9 mouse cellular contexts compared by ENCODE assay signal in genomic region chr16:21815669-21816010, GRCm38 (mm10). TPM values are rescaled to one million over a fixed set of nuclear protein-coding genes. Genes with fewer than 3 reads are reported as not detected.
DNase-seq lines count a peak whose midpoint lies in the region; ATAC-seq and TF ChIP-seq lines count a peak whose summit lies in the region.
"Had no signal": no experiment of that assay in that cellular context is flagged by ENCODE, and none has a peak within 500 bp of the region (broad histone marks: within the 10 kb centered on the region; RNA-seq: fewer than 3 reads in every experiment).

No protein-coding gene starts in this region.

- no peak overlapping the region for H3K4me3 ChIP-seq in forebrain, embryonic 12.5 days (replicated peaks)
- no peak overlapping the region for H3K4me3 ChIP-seq in forebrain, embryonic 13.5 days
- no peak overlapping the region for H3K4me3 ChIP-seq in midbrain, embryonic 11.5 days (ENCODE audit: low read depth, low read length)
- H3K4me3 ChIP-seq in midbrain, embryonic 16.5 days (ENCODE audit: low read depth, low read length): no peak overlapping the region
- no peak overlapping the region for H3K4me3 ChIP-seq in hindbrain, embryonic 16.5 days (ENCODE audit: low read length)
- H3K4me3 ChIP-seq in lung, postnatal 0 days (ENCODE audit: low read depth, low read length): no peak overlapping the region
- H3K4me3 ChIP-seq: liver, embryonic 12.5 days had no signal

- 0 out of 2 replicates have a peak, but pooled peaks cover 10% of the 10 kb centered on the region for H3K36me3 ChIP-seq in forebrain, embryonic 12.5 days (replicated peaks)
- H3K36me3 ChIP-seq in forebrain, embryonic 13.5 days (ENCODE audit: poor library complexity, severe bottlenecking): peaks cover 4% of the 10 kb centered on the region
- H3K36me3 ChIP-seq in midbrain, embryonic 11.5 days (ENCODE audit: control insufficient read depth, insufficient read depth, low read length): 0 out of 2 replicates have a peak, but pooled peaks cover 3% of the 10 kb centered on the region
- 0 out of 2 replicates have a peak, but pooled peaks cover 2% of the 10 kb centered on the region for H3K36me3 ChIP-seq in midbrain, embryonic 16.5 days (ENCODE audit: control insufficient read depth, insufficient read depth, low read length)
- no peaks in the 10 kb centered on the region for H3K36me3 ChIP-seq in hindbrain, embryonic 16.5 days (ENCODE audit: control insufficient read depth, insufficient read depth, low read length)
- no peaks in the 10 kb centered on the region for H3K36me3 ChIP-seq in lung, postnatal 0 days (ENCODE audit: insufficient read depth, low read length)
- H3K36me3 ChIP-seq: liver, embryonic 12.5 days had no signal

- no peak for DNase-seq in midbrain, embryonic 11.5 days (ENCODE audit: low spot score, missing footprints)
- peak; percentile 75 for DNase-seq in retina, embryonic 14.5 days (ENCODE audit: low spot score)
- DNase-seq in adrenal gland, adult (ENCODE audit: inconsistent age in 2 of 2, low spot score in 1 of 2): no peak
- DNase-seq in lung, postnatal 0 days (ENCODE audit: low spot score): no peak

- H3K9me3 ChIP-seq in forebrain, embryonic 12.5 days: no peaks in the 10 kb centered on the region
- H3K9me3 ChIP-seq in forebrain, embryonic 13.5 days (replicated peaks): no peaks in the 10 kb centered on the region
- H3K9me3 ChIP-seq in midbrain, embryonic 11.5 days (ENCODE audit: control insufficient read depth, low read length): no peaks in the 10 kb centered on the region
- H3K9me3 ChIP-seq in midbrain, embryonic 16.5 days (replicated peaks; ENCODE audit: control insufficient read depth, low read length, poor library complexity, severe bottlenecking): no peaks in the 10 kb centered on the region
- H3K9me3 ChIP-seq in hindbrain, embryonic 16.5 days (ENCODE audit: control insufficient read depth, low read length): no peaks in the 10 kb centered on the region
- H3K9me3 ChIP-seq in lung, postnatal 0 days (ENCODE audit: low read length): no peaks in the 10 kb centered on the region
- H3K9me3 ChIP-seq: liver, embryonic 12.5 days had no signal

- TF ChIP-seq CTCF in lung, postnatal 0 days (IDR thresholded peaks at IDR 0.05): no peak

- no peak for ATAC-seq in forebrain, embryonic 12.5 days (ENCODE audit: low FRiP score)
- no peak for ATAC-seq in forebrain, embryonic 13.5 days
- 0 out of 2 replicates have a peak, but pooled peaks have one; percentile 9 for ATAC-seq in midbrain, embryonic 11.5 days (ENCODE audit: low FRiP score)
- no peak for ATAC-seq in midbrain, embryonic 16.5 days
- peak; percentile 64 for ATAC-seq in hindbrain, embryonic 16.5 days
- no peak for ATAC-seq in lung, postnatal 0 days
- ATAC-seq: liver, embryonic 12.5 days had no signal

- H3K9ac ChIP-seq in forebrain, embryonic 12.5 days: no peak overlapping the region
- H3K9ac ChIP-seq in forebrain, embryonic 13.5 days: no peak overlapping the region
- no peak overlapping the region for H3K9ac ChIP-seq in midbrain, embryonic 11.5 days (ENCODE audit: low read length)
- no peak overlapping the region for H3K9ac ChIP-seq in midbrain, embryonic 16.5 days (ENCODE audit: low read depth, low read length)
- H3K9ac ChIP-seq in hindbrain, embryonic 16.5 days (ENCODE audit: low read depth, low read length): no peak overlapping the region
- no peak overlapping the region for H3K9ac ChIP-seq in lung, postnatal 0 days (replicated peaks; ENCODE audit: low read depth)
- H3K9ac ChIP-seq: liver, embryonic 12.5 days had no signal

- H3K4me2 ChIP-seq in forebrain, embryonic 12.5 days: no peak overlapping the region
- no peak overlapping the region for H3K4me2 ChIP-seq in forebrain, embryonic 13.5 days
- no peak overlapping the region for H3K4me2 ChIP-seq in midbrain, embryonic 11.5 days
- H3K4me2 ChIP-seq in midbrain, embryonic 16.5 days (ENCODE audit: low read length): no peak overlapping the region
- peak overlapping the region; percentile 4 for H3K4me2 ChIP-seq in hindbrain, embryonic 16.5 days (ENCODE audit: low read length)
- H3K4me2 ChIP-seq in lung, postnatal 0 days (replicated peaks; ENCODE audit: low read depth, low read length): no peak overlapping the region
- H3K4me2 ChIP-seq: liver, embryonic 12.5 days had no signal

- no peaks in the 10 kb centered on the region for H3K27me3 ChIP-seq in forebrain, embryonic 12.5 days
- no peaks in the 10 kb centered on the region for H3K27me3 ChIP-seq in forebrain, embryonic 13.5 days
- H3K27me3 ChIP-seq in midbrain, embryonic 11.5 days (ENCODE audit: control insufficient read depth, insufficient read depth, low read length): no peaks in the 10 kb centered on the region
- no peaks in the 10 kb centered on the region for H3K27me3 ChIP-seq in midbrain, embryonic 16.5 days (ENCODE audit: control insufficient read depth, insufficient read depth, low read depth, low read length)
- H3K27me3 ChIP-seq in hindbrain, embryonic 16.5 days (replicated peaks; ENCODE audit: control insufficient read depth, insufficient read depth, low read length): no peaks in the 10 kb centered on the region
- no peaks in the 10 kb centered on the region for H3K27me3 ChIP-seq in lung, postnatal 0 days (replicated peaks; ENCODE audit: insufficient read depth, low read length)
- H3K27me3 ChIP-seq: liver, embryonic 12.5 days had no signal

- TF ChIP-seq EP300 in lung, postnatal 0 days (IDR thresholded peaks at IDR 0.05): no peak

- H3K4me1 ChIP-seq in forebrain, embryonic 12.5 days: no peaks in the 10 kb centered on the region; the same call in 1 of the 2 replicates
- no peaks in the 10 kb centered on the region for H3K4me1 ChIP-seq in forebrain, embryonic 13.5 days
- no peaks in the 10 kb centered on the region for H3K4me1 ChIP-seq in midbrain, embryonic 11.5 days (ENCODE audit: control insufficient read depth, insufficient read depth, low read length)
- H3K4me1 ChIP-seq in midbrain, embryonic 16.5 days (ENCODE audit: control insufficient read depth, insufficient read depth, low read length): no peaks in the 10 kb centered on the region
- H3K4me1 ChIP-seq in hindbrain, embryonic 16.5 days (ENCODE audit: control insufficient read depth, insufficient read depth, low read depth, low read length): no peaks in the 10 kb centered on the region
- no peaks in the 10 kb centered on the region for H3K4me1 ChIP-seq in lung, postnatal 0 days (ENCODE audit: insufficient read depth, low read depth, low read length)

- WGBS in forebrain, embryonic 12.5 days: 59% methylated on average over 7 of the region's 7 CpGs
- WGBS in forebrain, embryonic 13.5 days: 48% methylated on average over 7 of the region's 7 CpGs
- 63% methylated on average over 7 of the region's 7 CpGs for WGBS in midbrain, embryonic 11.5 days
- WGBS in midbrain, embryonic 16.5 days: 60% methylated on average over 7 of the region's 7 CpGs
- 34% methylated on average over 7 of the region's 7 CpGs for WGBS in hindbrain, embryonic 16.5 days
- WGBS in lung, postnatal 0 days: 66% methylated on average over 7 of the region's 7 CpGs

- peak overlapping the region; percentile 53; the same call in 1 of the 2 replicates for H3K27ac ChIP-seq in forebrain, embryonic 12.5 days
- H3K27ac ChIP-seq in forebrain, embryonic 13.5 days: no peak overlapping the region; the same call in 1 of the 2 replicates
- H3K27ac ChIP-seq in midbrain, embryonic 11.5 days (ENCODE audit: low read depth, low read length): no peak overlapping the region
- H3K27ac ChIP-seq in midbrain, embryonic 16.5 days (ENCODE audit: low read length): no peak overlapping the region
- 0 out of 2 replicates have a peak overlapping the region, but pooled peaks have one; percentile 2 for H3K27ac ChIP-seq in hindbrain, embryonic 16.5 days (ENCODE audit: low read depth, low read length)
- H3K27ac ChIP-seq in lung, postnatal 0 days (ENCODE audit: low read length): no peak overlapping the region
- H3K27ac ChIP-seq: liver, embryonic 12.5 days had no signal

RNA-seq across cellular contexts. Expression of gene Map3k13, which starts 21.5 kb away (rescaled TPM):
- 4.8 and 6.1 TPM in 2 replicates for polyA plus RNA-seq in forebrain, embryonic 12.5 days (2016; fragmentation: Nextera tagmentation; extraction: Ambion mirVana)
- polyA plus RNA-seq in forebrain, embryonic 13.5 days (2015; fragmentation: Nextera tagmentation; extraction: Ambion mirVana): 4.3 and 4.5 TPM in 2 replicates
- 5.1 and 7.0 TPM in 2 replicates for polyA plus RNA-seq in midbrain, embryonic 11.5 days (2014; fragmentation: Nextera tagmentation; extraction: Ambion mirVana)
- polyA plus RNA-seq in midbrain, embryonic 16.5 days (2015; fragmentation: Nextera tagmentation; extraction: Ambion mirVana): 6.4 TPM in 2 replicates
- 5.1 and 6.2 TPM in 2 replicates for polyA plus RNA-seq in hindbrain, embryonic 16.5 days (2015; fragmentation: Nextera tagmentation; extraction: Ambion mirVana)
- 0.37 TPM in 2 replicates for polyA plus RNA-seq in lung, postnatal 0 days (2015; fragmentation: Nextera tagmentation; extraction: Ambion mirVana)

RNA-seq across cellular contexts. Expression of gene Ehhadh, which starts 28.0 kb away (rescaled TPM):
- polyA plus RNA-seq in forebrain, embryonic 12.5 days (2016; fragmentation: Nextera tagmentation; extraction: Ambion mirVana): 1.0 and 1.1 TPM in 2 replicates
- polyA plus RNA-seq in forebrain, embryonic 13.5 days (2015; fragmentation: Nextera tagmentation; extraction: Ambion mirVana): 0.59 and 0.61 TPM in 2 replicates
- polyA plus RNA-seq in midbrain, embryonic 11.5 days (2014; fragmentation: Nextera tagmentation; extraction: Ambion mirVana): 1.9 and 2.0 TPM in 2 replicates
- polyA plus RNA-seq in midbrain, embryonic 16.5 days (2015; fragmentation: Nextera tagmentation; extraction: Ambion mirVana): 1.8 and 1.9 TPM in 2 replicates
- 2.0 and 2.5 TPM in 2 replicates for polyA plus RNA-seq in hindbrain, embryonic 16.5 days (2015; fragmentation: Nextera tagmentation; extraction: Ambion mirVana)
- polyA plus RNA-seq in lung, postnatal 0 days (2015; fragmentation: Nextera tagmentation; extraction: Ambion mirVana): 2.0 and 2.5 TPM in 2 replicates

Comparison
In these comparisons a context has a peak if more than half of its experiments do, and no peak if none do; other contexts are left out.
1. ATAC-seq: peak in midbrain, embryonic 11.5 days (single experiment) and hindbrain, embryonic 16.5 days (single experiment); none in forebrain, embryonic 12.5 days (single experiment), forebrain, embryonic 13.5 days (single experiment), midbrain, embryonic 16.5 days (single experiment) and lung, postnatal 0 days (single experiment).
2. H3K27ac ChIP-seq: peak in forebrain, embryonic 12.5 days (single experiment) and hindbrain, embryonic 16.5 days (single experiment); none in forebrain, embryonic 13.5 days (single experiment), midbrain, embryonic 11.5 days (single experiment), midbrain, embryonic 16.5 days (single experiment) and lung, postnatal 0 days (single experiment).